In genomic region chr15:82640201-82640600, GRCm38 (mm10) we compare ENCODE assay signal across 30 mouse cellular contexts. TPM values are rescaled to one million over a fixed set of nuclear protein-coding genes. Genes with fewer than 3 reads are reported as not detected.
DNase-seq lines count a peak whose midpoint lies in the region; ATAC-seq lines count a peak whose summit lies in the region.
"Had no signal": no experiment of that assay in that cellular context is flagged by ENCODE, and none has a peak within 500 bp of the region (broad histone marks: within the 10 kb centered on the region; RNA-seq: fewer than 3 reads in every experiment).

No protein-coding gene starts in this region.

- H3K9me3 ChIP-seq in heart, embryonic 10.5 days = no peaks in the 10 kb centered on the region
- H3K9me3 ChIP-seq in limb, embryonic 11.5 days (ENCODE audit: control insufficient read depth, low read length) = no peaks in the 10 kb centered on the region
- no peaks in the 10 kb centered on the region for H3K9me3 ChIP-seq in limb, embryonic 10.5 days (replicated peaks)
- H3K9me3 ChIP-seq: embryonic facial prominence, embryonic 13.5 days; embryonic facial prominence, embryonic 15.5 days; forebrain, embryonic 10.5 days; forebrain, embryonic 12.5 days; G1E had no signal

- H3K4me2 ChIP-seq in limb, embryonic 11.5 days (ENCODE audit: low read depth, severe bottlenecking) = no peak overlapping the region
- H3K4me2 ChIP-seq: embryonic facial prominence, embryonic 13.5 days; embryonic facial prominence, embryonic 15.5 days; forebrain, embryonic 12.5 days had no signal

- intact Hi-C loops in heart, postnatal 10 days (cut with DNase I) = no loop called here

- H3K4me3 ChIP-seq in heart, embryonic 10.5 days = no peak overlapping the region
- no peak overlapping the region for H3K4me3 ChIP-seq in limb, embryonic 11.5 days (ENCODE audit: low read depth, low read length)
- H3K4me3 ChIP-seq in limb, embryonic 10.5 days = no peak overlapping the region
- H3K4me3 ChIP-seq: embryonic facial prominence, embryonic 13.5 days; embryonic facial prominence, embryonic 15.5 days; erythroblast, embryonic 14.5 days; forebrain, embryonic 10.5 days; forebrain, embryonic 12.5 days had no signal

- H3K9ac ChIP-seq in limb, embryonic 11.5 days (ENCODE audit: low read length) = no peak overlapping the region
- H3K9ac ChIP-seq: embryonic facial prominence, embryonic 13.5 days; embryonic facial prominence, embryonic 15.5 days; forebrain, embryonic 12.5 days had no signal

- H3K4me1 ChIP-seq in heart, embryonic 10.5 days = peaks cover 7% of the 10 kb centered on the region; the same call in 1 of the 2 replicates
- H3K4me1 ChIP-seq in limb, embryonic 11.5 days (ENCODE audit: control insufficient read depth, insufficient read depth, low read length) = no peaks in the 10 kb centered on the region
- 0 out of 2 replicates have a peak, but pooled peaks cover 3% of the 10 kb centered on the region for H3K4me1 ChIP-seq in limb, embryonic 10.5 days
- H3K4me1 ChIP-seq: embryonic facial prominence, embryonic 13.5 days; embryonic facial prominence, embryonic 15.5 days had no signal

- H3K27ac ChIP-seq in heart, embryonic 10.5 days = no peak overlapping the region
- H3K27ac ChIP-seq in limb, embryonic 11.5 days (replicated peaks; ENCODE audit: low read depth, low read length) = no peak overlapping the region
- H3K27ac ChIP-seq in limb, embryonic 10.5 days = no peak overlapping the region
- H3K27ac ChIP-seq: embryonic facial prominence, embryonic 13.5 days; embryonic facial prominence, embryonic 15.5 days; forebrain, embryonic 10.5 days; forebrain, embryonic 12.5 days had no signal

- ATAC-seq in limb, embryonic 11.5 days (ENCODE audit: insufficient number of reproducible peaks, low FRiP score, low TSS enrichment, low read depth) = no peak
- ATAC-seq: activated CD4-positive, CD25-positive, alpha-beta regulatory T cell, adult 4 months; CD4-positive, CD25-positive, alpha-beta regulatory T cell, adult 4 months; forebrain, embryonic 14.5 days; forebrain, embryonic 16.5 days; Patski had no signal

- peak; percentile 53 for DNase-seq in heart, embryonic 10.5 days (ENCODE audit: low spot score)
- DNase-seq in heart, postnatal 10 days = no peak
- peak; percentile 16 for DNase-seq in limb, embryonic 11.5 days (ENCODE audit: low spot score)
- DNase-seq in limb, embryonic 10.5 days (ENCODE audit: low spot score) = no peak
- DNase-seq in urinary bladder, postnatal 14 days (ENCODE audit: low spot score) = peak; percentile 2
- DNase-seq in urinary bladder, postnatal 10 days (ENCODE audit: low spot score) = no peak
- DNase-seq: adrenal gland, adult 8-10 months; adrenal gland, postnatal 14 days; adrenal gland, postnatal 36 days; B cell, adult 2 months; cerebellum, adult 11-12 months; cerebellum, adult 2 months; cerebellum, adult 9-10 months; cerebellum, postnatal 10 days; cerebellum, postnatal 25 days had no signal

- no peaks in the 10 kb centered on the region for H3K27me3 ChIP-seq in heart, embryonic 10.5 days (ENCODE audit: insufficient read depth, poor library complexity, severe bottlenecking)
- no peaks in the 10 kb centered on the region for H3K27me3 ChIP-seq in limb, embryonic 11.5 days (ENCODE audit: control insufficient read depth, insufficient read depth, low read length)
- no peaks in the 10 kb centered on the region for H3K27me3 ChIP-seq in limb, embryonic 10.5 days (ENCODE audit: low read depth, poor library complexity, severe bottlenecking)
- H3K27me3 ChIP-seq: embryonic facial prominence, embryonic 13.5 days; embryonic facial prominence, embryonic 15.5 days; forebrain, embryonic 12.5 days; Patski had no signal

- 84% methylated on average over 7 of the region's 7 CpGs for WGBS in heart, embryonic 10.5 days
- 92% methylated on average over 7 of the region's 7 CpGs for WGBS in limb, embryonic 11.5 days
- WGBS in limb, embryonic 10.5 days = 92% methylated on average over 7 of the region's 7 CpGs

- no peaks in the 10 kb centered on the region for H3K36me3 ChIP-seq in heart, embryonic 10.5 days
- no peaks in the 10 kb centered on the region for H3K36me3 ChIP-seq in limb, embryonic 11.5 days (ENCODE audit: control insufficient read depth, insufficient read depth, low read length)
- no peaks in the 10 kb centered on the region for H3K36me3 ChIP-seq in limb, embryonic 10.5 days
- H3K36me3 ChIP-seq: embryonic facial prominence, embryonic 13.5 days; embryonic facial prominence, embryonic 15.5 days; forebrain, embryonic 10.5 days; forebrain, embryonic 12.5 days; G1E had no signal

RNA-seq across cellular contexts. Expression of gene Cyp2d34, which starts 19.5 kb away (rescaled TPM):
- not detected in 2 replicates for polyA plus RNA-seq in heart, embryonic 10.5 days (2016; fragmentation: Nextera tagmentation; extraction: Ambion mirVana)
- not detected for total RNA-seq in heart, postnatal 10 days (2021)
- polyA plus RNA-seq in limb, embryonic 11.5 days (2014; fragmentation: Nextera tagmentation; extraction: Ambion mirVana) = not detected in 2 replicates
- polyA plus RNA-seq in limb, embryonic 10.5 days (2016; fragmentation: Nextera tagmentation; extraction: Ambion mirVana) = not detected in 2 replicates
- total RNA-seq: adrenal gland, adult 18-20 months; adrenal gland, adult 8-10 months; adrenal gland, postnatal 14 days; adrenal gland, postnatal 36 days; CH12.LX had no signal
- polyA plus RNA-seq: activated CD4-positive, CD25-positive, alpha-beta regulatory T cell, adult 4 months; CD4-positive, CD25-positive, alpha-beta regulatory T cell, adult 4 months; cerebellum, adult 2 months; cortical plate, adult 2 months; embryonic facial prominence, embryonic 11.5 days; embryonic facial prominence, embryonic 13.5 days; embryonic facial prominence, embryonic 15.5 days; erythroblast, embryonic 14.5 days; forebrain, embryonic 10.5 days; forebrain, embryonic 12.5 days; forebrain, embryonic 14.5 days; forebrain, embryonic 16.5 days; G1E; Patski had no signal

Comparison
In these comparisons a context has a peak if more than half of its experiments do, and no peak if none do; other contexts are left out.
1. DNase-seq: peak in heart, embryonic 10.5 days (single experiment), limb, embryonic 11.5 days (single experiment) and urinary bladder, postnatal 14 days (single experiment); none in heart, postnatal 10 days (0 of 2), limb, embryonic 10.5 days (single experiment) and urinary bladder, postnatal 10 days (single experiment).